Mouse (Mus musculus) 3T3-L1 (cell line): Measurements from ENCODE around the gene Fastkd5.
"Not testable (repeated sequence)": the region's sequence is repeated elsewhere in the genome, so short reads cannot be mapped to it uniquely, and the experiment has no call there.

Experiments
- DNase-seq: peaks from one replicate; pipeline ENCODE4 v3.0.0-alpha.2; 2015; ENCODE audit warnings: low read depth, low spot score

The Fastkd5 gene

DNA sequence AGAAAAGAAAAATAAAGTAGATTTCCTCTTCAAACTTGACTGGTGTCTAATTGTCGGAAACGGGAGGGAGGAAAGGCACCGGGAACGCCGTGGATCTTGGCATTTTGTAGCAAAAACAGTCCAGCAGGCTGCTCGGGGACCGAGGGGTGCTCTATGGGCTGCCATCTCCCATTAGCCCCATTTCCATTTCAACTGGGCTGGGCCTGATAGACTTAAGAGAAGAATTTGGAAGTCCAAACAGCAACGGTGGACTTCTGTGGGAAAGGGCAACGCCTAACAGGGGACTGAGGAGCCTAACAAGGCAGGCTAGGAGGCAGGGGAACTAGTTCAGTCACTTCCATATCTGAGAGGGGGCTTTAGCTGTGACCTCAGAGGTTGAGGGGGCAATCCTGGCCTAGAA, 52.8 kb downstream of the Fastkd5 start:
- no peak for DNase-seq

DNA sequence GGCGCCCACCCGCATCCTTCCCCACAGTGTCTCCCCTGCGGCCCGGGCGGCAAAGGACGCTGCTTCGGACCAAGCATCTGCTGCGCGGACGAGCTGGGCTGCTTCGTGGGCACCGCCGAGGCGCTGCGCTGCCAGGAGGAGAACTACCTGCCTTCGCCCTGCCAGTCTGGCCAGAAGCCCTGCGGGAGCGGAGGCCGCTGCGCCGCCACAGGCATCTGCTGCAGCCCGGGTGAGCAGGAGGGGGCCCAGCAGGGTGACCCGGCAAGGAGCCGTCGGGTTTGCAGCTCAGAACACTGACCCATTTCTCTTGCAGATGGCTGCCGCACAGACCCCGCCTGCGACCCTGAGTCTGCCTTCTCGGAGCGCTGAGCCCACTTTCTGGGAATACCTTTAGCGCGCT, 53.3 kb downstream of the Fastkd5 start:
- not testable (repeated sequence) for DNase-seq

DNA sequence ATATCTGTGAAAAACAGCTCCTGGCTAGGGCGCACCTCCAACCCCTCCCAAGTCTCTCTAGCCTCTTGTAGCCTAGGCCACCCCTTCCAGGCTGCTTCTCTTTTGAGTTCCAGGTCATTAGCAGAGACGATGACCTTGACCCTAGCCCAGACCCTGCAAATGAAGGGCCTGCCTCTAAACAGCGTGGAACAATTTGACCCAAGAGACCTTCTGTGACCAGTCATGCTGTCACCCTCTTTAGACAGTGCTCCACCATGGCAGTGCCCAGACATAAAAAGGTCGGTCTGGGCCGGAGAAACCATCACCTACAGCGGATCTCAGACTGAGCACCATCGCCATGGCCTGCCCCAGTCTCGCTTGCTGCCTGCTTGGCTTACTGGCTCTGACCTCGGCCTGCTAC, 54.0 kb downstream of the Fastkd5 start, which contains the start of gene Oxt:
TSS of gene Oxt (plus strand) at position 301 of the 400 bp plus-strand sequence.
- no peak for DNase-seq

DNA sequence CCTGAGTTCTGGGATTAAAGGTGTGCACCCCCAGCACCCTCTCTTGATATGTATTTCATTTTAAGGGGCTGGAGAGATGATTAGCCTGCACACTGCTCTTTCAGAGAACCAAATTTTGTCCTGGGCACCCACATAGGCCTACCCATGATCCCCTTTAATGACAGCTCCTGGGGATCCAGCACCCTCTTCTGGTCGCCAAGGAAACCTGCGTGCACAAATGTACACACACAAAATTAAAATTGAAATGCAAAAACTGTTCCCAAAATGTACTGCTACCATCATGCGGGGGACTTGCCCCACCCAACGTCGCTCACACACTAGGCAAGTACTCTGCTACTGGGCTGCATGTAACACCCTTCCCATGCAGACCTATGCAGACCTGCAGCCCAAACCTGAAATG, 54.9 kb downstream of the Fastkd5 start:
- no peak for DNase-seq

DNA sequence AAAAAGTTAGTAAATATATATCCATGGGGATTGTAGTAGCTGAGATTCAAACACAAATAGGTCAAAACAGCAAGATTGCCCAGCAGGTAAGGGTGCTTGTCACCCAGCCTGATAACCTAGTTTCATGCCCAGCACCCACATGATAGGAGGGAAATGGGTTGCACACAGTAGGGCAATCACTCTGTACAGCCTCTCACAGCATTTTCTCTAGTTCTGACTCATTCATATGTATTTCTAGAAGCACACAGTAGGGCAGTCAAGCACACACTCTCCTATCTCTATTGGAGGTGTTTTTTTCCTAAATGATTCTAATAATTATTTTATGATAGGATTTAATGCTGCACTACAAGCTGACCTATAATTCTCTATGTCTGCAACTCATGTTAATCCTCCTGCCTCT, 59.9 kb downstream of the Fastkd5 start:
- no peak for DNase-seq

DNA sequence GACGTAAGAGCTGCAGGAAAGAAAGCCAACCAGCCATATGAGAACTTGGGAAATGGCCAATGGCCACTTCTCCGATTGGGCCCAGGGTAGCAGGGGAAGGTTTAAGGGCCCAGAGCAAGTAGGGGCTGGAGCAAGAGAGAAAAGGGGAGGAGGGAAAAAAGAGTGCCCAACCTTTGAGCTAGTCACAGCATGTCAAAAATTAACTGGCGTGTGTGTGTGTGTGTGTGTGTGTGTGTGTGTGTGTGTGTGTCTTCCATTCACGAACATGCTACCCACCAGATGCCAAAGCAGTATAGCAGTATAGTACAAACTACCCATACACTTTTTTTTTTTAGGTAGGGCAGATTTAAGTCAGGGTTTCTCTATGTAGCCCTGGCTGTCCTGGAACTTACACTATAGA, 60.9 kb downstream of the Fastkd5 start:
- DNase-seq: no peak

DNA sequence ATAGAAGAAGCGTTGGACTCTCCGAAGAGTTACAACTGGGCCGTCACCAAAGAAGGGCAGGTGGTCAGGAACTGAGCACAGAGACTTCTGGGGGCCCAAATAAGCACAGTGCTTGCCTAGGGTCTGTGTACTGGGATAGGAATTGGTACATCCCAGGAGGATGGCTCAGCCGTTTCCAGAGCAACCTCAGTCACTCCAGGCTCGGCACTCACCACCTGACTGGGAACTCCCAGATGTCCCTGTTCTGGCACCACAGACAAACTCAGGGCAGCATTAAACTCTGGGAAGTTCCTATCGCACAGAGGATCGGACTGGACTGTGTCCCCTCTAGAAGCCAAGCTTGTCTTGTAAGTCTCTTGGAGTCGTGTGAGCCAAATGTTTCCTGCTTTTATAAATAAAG, 64.8 kb downstream of the Fastkd5 start:
- no peak for DNase-seq

DNA sequence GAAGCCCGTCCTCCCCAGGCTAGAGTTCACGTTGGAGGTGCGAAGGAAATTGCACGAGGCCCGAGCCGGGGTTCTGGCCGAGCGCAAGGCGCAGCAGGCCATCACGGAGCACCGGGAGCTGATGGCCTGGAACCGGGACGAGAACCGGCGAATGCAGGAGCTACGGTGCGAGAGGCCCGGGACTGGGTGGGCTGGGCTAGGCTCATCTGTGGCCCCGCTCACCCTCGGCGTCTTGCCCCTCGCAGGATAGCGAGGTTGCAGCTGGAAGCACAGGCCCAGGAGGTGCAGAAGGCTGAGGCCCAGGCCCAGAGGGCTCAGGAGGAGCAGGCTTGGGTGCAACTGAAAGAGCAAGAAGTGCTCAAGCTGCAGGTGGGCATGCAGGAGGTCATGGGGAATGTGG, 65.8 kb downstream of the Fastkd5 start:
- DNase-seq: no peak
